Mouse (Mus musculus) layer of hippocampus, postnatal 36 days (tissue): Measurements from ENCODE around the gene Atcay. TPM values are rescaled to one million over a fixed set of nuclear protein-coding genes. Genes with fewer than 3 reads are reported as not detected.
"Not testable (repeated sequence)": the region's sequence is repeated elsewhere in the genome, so short reads cannot be mapped to it uniquely, and the experiment has no call there.

Experiments
- DNase-seq, 2 experiments: peaks; one replicate each; pipeline ENCODE4 v3.0.0; 2022
- total RNA-seq, 2 experiments: library from RNA; stranded (reverse); gene quantifications; 2 replicates each; pipeline ENCODE4 v1.2.3; 2021

The Atcay gene
- total RNA-seq, 2 experiments from 2014 or later, result 150 TPM

DNA sequence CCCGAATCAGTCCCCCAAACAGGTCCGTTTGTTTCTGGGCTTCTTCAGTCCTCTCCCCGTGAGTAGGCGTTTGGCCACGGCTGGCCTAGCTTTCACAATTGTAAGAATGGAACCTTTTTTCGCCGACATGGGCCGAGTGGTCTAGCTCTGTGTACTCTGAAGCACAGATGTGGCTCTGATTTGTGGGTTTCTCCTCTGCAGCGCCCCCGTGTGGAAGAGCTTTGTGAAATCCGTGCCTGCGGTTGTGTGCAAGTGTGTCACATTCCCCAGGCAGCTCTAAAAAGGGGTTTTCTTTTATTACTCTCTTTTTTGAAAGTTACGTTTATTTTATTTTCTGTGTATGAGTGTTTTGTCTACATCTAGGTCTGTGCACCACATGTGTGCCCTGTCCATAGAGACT is 10.2 kb upstream of the Atcay start:
- DNase-seq, result peak in 1 of 2 experiments; percentile 64

DNA sequence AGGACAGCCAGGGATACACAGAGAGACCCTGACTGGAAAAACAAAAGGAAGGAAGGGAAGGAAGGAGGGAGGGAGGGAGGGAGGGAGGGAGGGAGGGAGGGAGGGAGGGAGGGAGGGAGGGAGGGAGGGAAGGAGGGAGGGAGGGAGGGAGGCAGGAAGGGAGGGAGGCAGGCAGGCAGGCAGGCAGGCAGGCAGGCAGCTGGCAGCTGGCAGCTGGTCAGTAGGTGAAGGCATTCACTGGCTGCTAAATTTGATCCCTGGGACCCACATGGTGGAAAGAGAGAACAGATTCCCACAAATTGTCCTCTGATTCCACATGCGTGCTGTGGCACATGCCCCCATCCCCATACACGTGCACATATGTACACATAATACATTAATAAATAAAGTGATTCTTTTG is 8.0 kb upstream of the Atcay start:
- no peak for DNase-seq

DNA sequence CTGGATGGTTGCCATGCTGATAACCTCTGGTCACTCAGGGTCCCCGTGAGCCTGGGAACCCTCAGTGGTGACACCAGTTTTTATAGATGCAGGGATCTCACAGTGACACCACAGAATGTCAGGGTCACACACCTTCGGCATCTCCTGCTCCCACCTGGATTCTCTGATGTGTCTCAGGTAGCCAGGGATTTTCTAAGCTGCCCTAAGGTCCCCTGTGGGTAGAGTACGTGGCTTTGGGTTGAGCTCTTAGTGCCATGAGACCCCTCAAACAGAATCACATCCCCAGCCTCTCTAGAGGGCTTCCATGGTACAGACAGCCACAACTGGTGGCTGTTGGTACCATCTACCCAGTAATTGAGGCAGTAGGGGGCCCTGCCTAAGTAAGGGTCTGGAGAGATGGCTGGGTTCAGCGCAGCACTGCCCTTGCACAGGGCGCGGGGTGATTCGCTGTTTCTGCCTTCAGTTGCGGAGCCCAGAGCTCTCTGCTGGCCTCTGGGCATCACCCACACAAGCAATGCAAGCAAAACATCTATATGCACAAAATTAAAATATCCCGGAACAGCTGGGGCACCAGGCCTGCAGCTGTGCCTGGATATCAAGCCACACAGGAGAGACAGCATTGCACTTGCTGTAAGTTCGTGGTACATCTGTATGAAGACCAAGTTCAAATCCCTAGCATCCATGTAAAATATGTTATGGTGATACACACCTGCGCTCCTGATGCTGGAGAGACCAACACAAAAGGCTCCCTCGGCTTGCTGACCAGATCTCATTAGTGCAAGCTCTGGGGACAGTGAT is 6.0 kb upstream of the Atcay start:
- DNase-seq, result no peak

DNA sequence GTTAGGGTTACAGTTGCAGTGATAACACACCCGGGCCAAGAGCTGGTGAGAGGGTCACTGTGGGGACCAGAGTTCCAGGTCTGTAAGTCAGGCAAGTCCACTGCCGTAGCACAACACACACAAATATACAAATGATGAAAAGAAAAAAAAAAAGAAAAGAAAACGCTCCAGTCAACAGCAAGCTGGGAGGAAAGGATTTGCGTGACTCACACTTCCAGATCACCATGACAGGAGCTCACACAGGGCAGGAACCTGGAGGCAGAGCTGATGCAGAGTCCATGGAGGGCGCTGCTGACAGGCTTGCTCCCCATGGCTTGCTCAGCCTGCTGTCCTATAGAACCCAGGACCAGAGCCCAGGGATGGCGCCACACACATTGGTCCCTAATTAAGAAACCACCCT is 3.6 kb upstream of the Atcay start:
- no peak for DNase-seq

DNA sequence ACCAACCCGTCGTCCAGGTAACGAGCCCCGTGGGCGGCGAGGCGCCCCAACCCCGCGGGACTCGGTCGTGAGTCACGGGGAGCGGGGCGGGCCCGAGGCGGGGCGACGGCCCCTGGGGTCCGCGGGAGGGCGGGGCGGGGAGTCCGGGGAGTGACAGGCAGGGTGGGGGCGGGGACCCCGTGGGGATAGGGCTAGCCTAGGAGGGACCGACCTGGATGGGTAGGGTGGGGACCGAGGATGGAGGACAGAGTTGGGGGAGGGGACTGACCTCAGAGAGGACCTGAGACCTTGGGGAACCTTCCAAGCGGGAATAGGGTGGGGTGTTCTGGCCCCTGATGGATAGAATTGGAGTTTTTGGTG is 2.6 kb upstream of the Atcay start:
- DNase-seq, result no peak

DNA sequence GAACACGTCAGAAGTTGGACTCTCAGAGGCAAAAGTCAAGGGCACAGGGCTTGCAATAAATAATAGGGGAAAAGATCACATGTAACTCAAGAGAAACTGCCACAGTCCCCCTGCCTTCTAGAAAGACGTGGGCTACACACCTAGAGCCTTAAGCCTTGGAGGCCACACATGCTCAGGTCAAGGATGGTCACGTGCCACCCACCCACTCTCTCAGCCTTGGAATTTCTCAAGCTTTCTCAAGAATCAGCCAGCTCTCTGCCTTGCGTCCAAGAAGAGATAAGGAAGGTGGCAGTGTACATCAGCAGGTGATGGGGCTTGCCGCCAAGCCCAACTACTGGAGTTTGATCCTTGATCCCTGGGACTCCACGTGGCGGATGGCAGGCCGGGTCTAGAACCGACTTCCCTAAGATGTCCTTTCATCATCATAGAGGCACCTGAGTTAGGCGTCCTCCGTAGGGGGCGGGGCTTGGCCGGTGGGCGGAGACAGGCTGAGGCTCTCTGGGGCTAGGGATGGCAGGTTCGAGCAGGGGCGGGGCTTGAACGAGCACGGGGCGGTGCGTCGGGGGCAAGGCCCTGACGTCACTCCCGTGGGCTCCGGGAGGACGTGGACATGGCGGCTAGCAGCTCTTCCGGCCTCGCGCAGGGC is 2.1 kb upstream of the Atcay start, which contains the start of gene Zfr2:
Gene Zfr2, plus strand, starts transcription at position 576 of the 646 bp plus-strand sequence.
- peak; percentile 91 for DNase-seq

DNA sequence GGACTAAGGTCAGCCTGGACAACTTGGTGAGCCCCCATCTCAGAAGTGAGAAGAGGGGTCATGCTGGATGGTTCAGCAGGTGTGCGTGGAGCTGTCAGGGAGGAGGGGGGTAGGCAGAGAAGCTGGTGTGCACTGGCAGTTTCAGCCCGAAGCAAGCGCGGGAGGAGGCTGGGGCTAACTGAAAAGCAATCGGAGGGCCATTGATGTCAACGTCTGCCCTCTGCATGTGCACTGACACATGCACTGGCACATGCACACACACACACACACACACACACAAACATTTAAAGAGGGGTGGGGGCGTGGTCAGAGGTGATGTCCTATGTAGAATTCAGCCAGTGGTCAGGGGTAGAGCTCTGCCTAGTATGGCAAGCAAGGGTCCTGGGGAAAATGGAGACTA is 803 bp upstream of the Atcay start:
- DNase-seq, result no peak

DNA sequence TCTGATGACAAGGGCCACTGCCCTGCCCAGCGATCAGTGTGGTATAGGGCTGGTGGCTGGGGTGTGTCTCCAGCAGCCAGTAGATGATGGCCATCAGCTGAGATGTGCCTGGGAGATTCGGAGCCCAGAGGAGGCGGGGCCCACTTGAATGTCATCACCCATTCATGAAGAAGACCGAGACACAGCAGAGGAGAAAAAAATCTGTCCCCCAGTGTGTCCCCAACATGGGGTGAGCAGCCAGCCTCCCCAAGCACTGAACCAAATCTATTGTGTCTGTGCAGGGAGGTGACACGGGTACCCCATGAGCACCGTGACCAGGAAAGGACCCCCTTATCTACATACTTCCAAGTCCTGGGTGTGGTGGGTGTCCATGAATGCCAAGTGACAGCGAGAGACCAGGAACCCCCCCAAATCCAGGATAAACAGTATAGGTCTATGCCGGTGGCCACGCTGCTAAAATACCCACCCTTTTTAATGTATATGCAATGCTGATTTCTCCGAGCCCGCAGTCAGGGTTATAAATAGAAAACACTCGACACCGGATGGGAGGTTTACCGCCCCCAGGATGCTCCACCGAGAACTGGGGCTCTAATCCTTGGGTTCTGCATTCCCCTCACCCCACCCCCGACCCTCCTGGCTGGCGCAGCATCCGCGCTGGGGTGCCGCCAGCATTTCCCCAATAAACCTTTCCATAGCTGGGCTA is 747 bp downstream of the Atcay start:
- DNase-seq, result no peak

DNA sequence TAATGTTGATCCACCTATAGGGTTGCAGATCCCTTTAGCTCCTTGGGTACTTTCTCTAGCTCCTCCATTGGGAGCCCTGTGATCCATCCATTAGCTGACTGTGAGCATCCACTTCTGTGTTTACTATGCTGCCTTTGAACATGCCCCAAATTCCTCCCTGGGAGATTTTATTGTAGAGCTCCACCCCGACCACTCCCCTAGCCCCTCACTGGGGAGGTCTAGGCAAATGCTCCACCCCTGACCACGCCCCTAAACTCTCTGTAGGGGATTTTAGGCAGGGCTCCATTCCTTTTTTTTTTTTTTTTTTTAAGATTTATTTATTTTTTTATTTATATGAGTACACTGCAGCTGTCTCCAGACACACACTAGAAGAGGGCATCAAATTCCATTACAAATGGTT is 6.9 kb downstream of the Atcay start:
- DNase-seq, result not testable (repeated sequence)

DNA sequence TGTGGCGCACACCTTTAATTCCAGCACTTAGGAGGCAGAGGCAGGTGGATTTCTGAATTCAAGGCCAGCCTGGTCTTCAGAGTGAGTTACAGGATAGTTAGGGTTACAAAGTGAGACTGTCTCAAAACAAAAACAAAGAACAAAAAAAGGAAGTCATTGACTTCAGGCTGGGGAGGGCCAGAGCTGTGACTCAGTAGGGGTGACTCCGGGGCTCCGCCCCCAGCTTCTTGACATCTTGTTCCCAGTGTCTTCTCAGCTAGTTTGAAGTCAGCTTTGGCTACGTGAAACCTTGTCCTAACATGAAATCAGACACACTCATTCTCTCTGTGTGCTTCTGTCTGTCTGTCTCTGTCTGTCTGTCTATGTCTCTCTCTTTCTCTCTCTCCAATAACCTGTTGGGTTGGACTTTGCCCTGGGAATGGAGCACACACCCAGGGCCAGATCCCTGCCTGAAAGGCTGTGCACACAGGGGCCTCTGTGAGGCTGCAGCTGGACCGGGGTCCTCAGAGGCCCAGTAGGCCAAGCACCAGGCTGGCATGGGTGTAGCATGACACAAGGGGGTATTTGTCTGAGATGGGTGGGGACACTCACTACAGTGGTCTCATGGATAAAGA is 9.1 kb downstream of the Atcay start:
- DNase-seq, result no peak

DNA sequence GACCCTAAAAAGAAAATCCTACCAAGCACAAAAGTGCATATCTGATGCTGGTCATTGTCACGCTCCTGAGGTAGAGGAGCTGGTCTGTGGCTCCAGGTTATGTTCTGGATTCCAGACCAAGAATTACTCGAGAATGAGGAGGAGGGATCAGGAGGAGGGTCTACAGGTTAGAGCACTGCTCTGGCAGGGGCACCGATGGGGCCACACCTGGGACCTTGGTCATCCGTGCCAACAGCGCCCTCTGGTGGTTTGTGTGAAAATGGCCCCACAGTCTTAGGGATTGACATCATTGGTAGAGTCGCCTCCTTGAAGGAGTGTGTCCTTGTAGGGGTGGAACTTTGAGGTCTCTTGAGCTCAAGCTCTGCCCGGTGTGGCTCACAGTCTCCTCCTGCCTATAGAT is 12.7 kb downstream of the Atcay start:
- peak in 1 of 2 experiments; percentile 36 for DNase-seq

DNA sequence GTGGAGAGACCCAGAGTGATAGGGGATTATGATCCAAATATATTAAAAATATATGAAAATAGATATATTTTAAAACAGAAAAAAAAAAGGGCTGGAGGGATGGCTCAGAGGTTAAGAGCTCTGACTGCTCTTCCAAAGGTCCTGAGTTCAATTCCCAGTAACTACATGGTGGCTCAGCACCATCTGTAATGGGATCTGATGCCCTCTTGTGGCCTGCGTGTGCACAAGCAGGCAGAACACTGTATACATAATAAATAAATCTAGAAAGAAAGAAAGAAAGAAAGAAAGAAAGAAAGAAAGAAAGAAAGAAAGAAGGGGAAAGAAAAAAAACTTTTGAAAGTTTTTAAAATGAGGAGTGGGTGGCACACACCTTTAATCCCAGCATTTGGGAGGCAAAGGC is 13.4 kb downstream of the Atcay start:
- not testable (repeated sequence) for DNase-seq

DNA sequence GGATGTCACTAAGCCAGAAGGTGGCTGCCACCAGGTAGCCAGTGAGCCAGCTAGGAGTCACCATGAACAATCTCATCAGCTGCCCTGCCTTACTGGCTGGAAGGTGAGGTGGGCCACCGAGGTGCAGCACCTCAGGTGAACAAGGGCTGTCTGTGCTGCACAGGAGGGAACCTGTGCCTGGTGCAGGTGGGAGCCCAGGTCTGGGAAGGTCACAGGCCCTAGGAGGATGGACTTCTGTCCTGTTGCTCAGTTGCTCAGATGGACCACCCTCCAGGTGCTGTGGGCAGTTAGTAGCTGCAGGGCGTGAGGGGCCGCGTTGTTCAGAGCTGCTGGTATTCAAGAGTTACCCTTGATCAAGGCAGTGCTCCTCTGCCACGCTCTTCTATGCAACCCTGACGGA is 13.8 kb downstream of the Atcay start:
- no peak for DNase-seq

DNA sequence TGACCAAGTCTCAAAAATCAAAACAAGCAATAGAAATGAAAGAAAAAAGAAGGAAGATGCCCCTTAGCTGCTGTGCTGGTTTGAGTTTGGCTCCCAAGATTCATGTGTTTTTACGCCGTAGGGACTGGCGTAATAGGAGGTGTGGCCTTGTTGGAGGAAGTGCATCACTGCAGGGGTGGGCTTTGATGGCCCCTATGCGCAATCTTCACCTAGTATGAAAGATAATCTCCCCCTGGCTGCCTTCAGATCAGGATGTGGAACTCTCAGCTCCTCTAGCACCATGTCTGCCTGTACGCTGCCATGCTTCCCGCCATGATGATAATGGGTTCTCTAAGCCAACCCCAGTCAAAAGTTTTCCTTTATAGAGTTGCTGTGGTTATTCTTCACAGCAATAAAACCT is 14.4 kb downstream of the Atcay start:
- no peak for DNase-seq

DNA sequence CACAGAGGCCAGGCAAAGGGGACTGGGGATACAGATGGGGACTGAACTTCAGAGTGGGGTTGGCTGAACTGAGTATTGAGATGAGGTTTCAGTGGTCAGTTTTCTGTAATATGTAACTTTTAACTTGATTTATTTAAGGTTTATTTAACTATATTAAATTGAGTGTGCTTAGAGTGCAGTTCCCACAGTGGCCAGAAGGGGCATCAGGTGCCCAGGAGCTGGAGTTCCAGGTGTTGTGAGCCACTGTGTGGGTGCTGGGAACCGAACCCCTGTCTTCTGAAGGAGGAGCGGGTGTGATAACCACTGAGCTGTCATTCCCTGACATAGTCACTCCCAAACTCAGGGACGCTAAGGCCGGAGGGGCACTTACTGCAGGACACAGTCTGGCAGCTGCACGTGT is 20.5 kb downstream of the Atcay start:
- no peak for DNase-seq

DNA sequence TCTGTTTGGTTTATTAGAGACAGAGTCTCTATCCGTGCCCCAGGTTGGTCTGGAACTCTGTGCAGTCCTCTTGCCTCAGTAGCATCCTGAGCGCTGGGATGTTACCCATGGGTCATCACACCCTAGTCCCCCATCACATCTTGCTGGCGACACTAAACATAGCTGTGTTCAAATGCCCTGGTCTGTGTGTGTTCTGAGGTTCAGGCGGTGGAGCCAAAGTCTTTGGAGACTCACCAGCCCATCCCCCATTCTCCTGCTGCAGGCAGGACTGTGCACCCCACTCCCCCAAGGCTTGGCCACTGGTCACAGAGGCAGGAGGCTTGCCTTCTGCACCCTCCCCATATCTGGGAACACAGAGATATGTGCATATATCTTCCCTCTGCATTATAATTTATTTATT is 26.5 kb downstream of the Atcay start:
- DNase-seq, result peak in 1 of 2 experiments; percentile 8

DNA sequence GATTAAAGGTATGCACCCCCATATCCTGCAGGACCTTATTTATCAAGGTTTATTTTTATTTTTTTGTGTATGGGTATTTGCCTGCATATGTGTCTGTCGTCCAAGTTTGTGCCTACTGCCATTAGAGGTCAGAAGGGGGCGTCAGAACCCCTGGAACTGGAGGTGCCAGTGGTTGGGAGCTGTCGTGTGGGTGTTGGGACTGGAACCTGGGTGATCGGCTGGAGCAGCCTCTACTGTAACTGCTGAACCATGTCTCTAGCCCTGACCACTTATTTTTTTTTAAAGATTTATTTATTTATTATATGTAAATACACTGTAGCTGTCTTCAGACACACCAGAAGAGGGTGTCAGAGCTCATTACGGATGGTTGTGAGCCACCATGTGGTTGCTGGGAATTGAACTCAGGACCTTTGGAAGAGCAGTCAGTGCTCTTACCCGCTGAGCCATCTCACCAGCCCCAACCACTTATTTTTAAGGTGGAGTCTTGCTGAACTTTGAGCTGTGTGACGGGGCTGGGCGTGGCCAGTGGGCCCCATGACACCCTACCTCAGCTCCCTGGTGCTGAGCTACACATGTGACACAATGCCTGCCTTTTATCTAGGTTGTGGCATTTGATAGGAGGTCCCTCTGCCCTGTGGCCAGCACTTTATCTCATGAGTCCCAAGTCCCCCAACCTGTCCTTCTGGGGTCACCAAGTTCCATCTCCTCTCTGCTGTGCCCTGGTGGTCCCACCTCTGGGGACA is 27.5 kb downstream of the Atcay start:
- DNase-seq, result peak in 1 of 2 experiments; percentile 1

DNA sequence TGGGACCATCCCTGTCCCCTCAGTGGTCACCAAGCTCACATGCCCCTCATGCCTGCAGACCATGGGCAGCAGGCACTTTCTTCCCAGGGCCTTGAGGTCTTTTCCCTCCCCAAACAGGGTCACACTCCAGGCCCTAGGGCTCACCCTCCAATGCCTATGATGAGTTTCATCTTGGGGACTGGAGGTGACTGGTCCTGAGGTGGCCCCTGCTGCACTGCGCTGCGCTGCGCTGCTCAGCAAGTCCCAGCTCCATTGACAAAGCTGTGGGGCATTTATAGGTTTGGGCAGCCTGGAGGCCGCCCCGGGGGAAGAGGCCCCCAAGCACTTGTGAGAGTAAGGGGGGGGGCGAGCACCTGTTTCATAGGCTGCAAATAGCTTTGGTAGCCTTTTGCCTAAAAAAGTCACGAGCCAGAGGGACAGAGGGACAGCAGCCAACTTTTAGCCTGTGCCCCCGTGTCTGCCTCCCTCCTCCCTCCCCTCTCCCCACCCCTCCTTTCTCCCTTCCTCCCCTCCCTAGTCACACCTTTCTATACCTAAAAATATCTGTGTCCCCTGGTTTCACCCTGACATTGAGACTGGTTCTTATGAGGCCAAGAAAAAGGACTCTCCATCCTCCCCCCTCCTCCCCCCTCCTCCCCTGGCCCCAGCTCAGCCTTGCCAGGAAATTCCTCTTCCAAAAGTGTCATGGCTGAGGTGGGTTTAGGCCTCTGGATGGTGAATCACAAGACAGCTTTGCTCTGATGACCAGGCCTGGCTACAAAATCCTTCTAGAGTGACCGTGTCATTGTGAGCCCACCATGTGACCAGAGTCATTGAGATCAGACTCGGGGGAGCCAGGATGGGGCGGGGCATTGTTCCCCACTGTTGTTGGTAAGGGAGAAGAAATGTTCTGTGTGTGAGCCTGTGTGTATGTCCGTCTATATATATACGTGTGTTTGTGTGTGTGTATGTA is 28.6 kb downstream of the Atcay start, which contains the start of gene Nmrk2:
Gene Nmrk2, minus strand, starts transcription at position 245 of the 952 bp plus-strand sequence.
- peak in 1 of 2 experiments; percentile 1 for DNase-seq

DNA sequence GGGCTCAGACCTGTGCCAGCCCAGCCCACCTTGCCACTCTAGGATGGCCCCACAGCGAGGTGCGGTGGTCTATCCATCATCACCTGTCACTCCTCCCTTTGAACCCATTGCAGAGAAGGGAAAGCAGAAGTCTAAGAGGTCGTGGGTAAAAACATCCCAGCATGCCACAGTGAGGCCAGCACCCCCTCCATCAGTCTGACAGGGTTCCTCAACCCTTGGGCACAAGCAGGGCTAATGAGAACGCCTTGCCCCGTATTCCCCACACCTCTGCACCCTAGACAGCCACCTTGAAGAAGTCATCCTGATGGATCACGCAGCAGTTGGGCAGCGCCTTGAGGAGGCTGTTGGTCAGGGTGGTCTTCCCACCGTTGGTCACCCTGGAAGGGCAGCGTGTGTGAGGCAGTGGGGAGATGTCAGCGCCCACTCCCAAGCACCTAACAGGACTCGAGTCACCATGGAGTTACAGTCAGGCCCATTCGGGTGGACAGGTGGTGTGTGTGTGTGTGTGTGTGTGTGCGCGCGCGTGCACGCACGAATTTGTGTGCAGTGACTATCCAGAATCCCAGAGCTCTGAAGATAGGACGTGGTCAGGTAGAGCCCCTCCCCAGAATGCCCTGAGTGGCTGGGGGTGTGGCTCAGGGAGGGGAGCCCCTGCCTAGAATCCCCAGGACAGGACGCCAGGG is 29.9 kb downstream of the Atcay start:
- DNase-seq, result peak in 1 of 2 experiments; percentile 1

DNA sequence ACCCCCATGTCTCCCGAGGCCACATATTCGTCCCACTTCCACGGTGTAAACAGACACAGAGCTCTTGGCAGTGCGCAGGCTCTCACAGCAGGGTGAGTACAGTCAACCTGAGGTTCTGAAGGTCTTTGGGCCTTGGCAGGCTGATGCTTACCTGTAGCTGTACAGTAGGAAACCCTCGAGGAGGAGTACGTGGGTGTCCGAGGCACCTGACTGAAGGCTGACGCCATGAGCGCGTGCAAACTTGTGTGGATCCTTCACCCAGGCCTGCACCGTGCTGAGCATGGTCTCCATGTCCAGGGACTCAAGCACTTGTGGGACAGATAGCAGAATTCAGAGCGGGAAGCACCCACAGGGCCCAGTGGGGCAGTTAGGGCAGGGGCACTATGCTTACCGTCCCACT is 30.5 kb downstream of the Atcay start:
- peak in 1 of 2 experiments; percentile 1 for DNase-seq
